Mouse (Mus musculus) MEL (cell line): ENCODE data around the gene Ctcf.

ENCODE experiments used
- CHD2 ChIP-seq: IDR thresholded peaks from 2 replicates; pipeline ENCODE4 v1.6.1; 2011; ENCODE audit warnings: low read length, improper control_type of control experiment
- CTCF ChIP-seq, 3 experiments: IDR thresholded peaks in 2 of 3; conservative IDR thresholded peaks in 1 of 3; 2 replicates each; pipeline ENCODE4 v1.5.1; 2011 to 2012; ENCODE audit warnings: low read length in 3 of 3, low read depth in 2 of 3, mild to moderate bottlenecking in 2 of 3, improper control_type of control experiment in 1 of 3, inconsistent platforms in 1 of 3, mixed read lengths in 1 of 3, moderate library complexity in 1 of 3; ENCODE audit not compliant: control insufficient read depth in 1 of 3, insufficient read depth in 1 of 3, poor library complexity in 1 of 3, severe bottlenecking in 1 of 3
- EP300 ChIP-seq, 2 experiments: IDR thresholded peaks; 2 replicates each; pipeline ENCODE4 v1.6.1; 2011; ENCODE audit warnings: improper control_type of control experiment in 2 of 2, low read length in 2 of 2, low read depth in 1 of 2, mild to moderate bottlenecking in 1 of 2
- HCFC1 ChIP-seq: IDR thresholded peaks from 2 replicates; pipeline ENCODE4 v1.6.1; 2012; ENCODE audit warnings: low read depth, mild to moderate bottlenecking, inconsistent platforms, low read length, improper control_type of control experiment, moderate library complexity
- JUND ChIP-seq: IDR thresholded peaks from 2 replicates; pipeline ENCODE4 v1.6.1; 2011; ENCODE audit warnings: low read depth, mild to moderate bottlenecking, improper control_type of control experiment, low read length
- KAT2A ChIP-seq: conservative IDR thresholded peaks from 2 replicates; pipeline ENCODE4 v1.6.1; 2012; ENCODE audit warnings: low read depth, low read length, improper control_type of control experiment, inconsistent platforms
- MAX ChIP-seq: IDR thresholded peaks from 2 replicates; pipeline ENCODE4 v1.6.1; 2011; ENCODE audit warnings: low read length, improper control_type of control experiment
- MAZ ChIP-seq: IDR thresholded peaks from 2 replicates; pipeline ENCODE4 v1.6.1; 2012; ENCODE audit warnings: low read depth, mild to moderate bottlenecking, inconsistent platforms, low read length, improper control_type of control experiment
- MYB ChIP-seq: IDR thresholded peaks from 2 replicates; pipeline ENCODE4 v1.6.1; 2011; ENCODE audit warnings: mild to moderate bottlenecking, low read depth, low read length, improper control_type of control experiment
- POLR2A ChIP-seq, 2 experiments: IDR thresholded peaks; 2 replicates each; pipeline ENCODE4 v1.6.1; 2011 to 2012; ENCODE audit warnings: low read length in 2 of 2, mild to moderate bottlenecking in 2 of 2, control low read depth in 1 of 2, improper control_type of control experiment in 1 of 2, low read depth in 1 of 2, moderate library complexity in 1 of 2; ENCODE audit not compliant: control insufficient read depth in 1 of 2, insufficient read depth in 1 of 2, poor library complexity in 1 of 2
- RAD21 ChIP-seq: IDR thresholded peaks from 2 replicates; pipeline ENCODE4 v1.6.1; 2011; ENCODE audit warnings: mild to moderate bottlenecking, low read depth, low read length, improper control_type of control experiment
- SIN3A ChIP-seq: IDR thresholded peaks from 2 replicates; pipeline ENCODE4 v1.6.1; 2012; ENCODE audit warnings: low read length, improper control_type of control experiment, inconsistent platforms

- no peak for TF ChIP-seq EP300 (IDR thresholded peaks at IDR 0.05; ENCODE audit: low read depth in 1 of 2, low read length in 2 of 2)
- no peak for TF ChIP-seq JUND
- TF ChIP-seq RAD21, result no peak
- TF ChIP-seq POLR2A (IDR thresholded peaks at IDR 0.05; ENCODE audit: control insufficient read depth in 1 of 2, insufficient read depth in 1 of 2, low read depth in 1 of 2, low read length in 2 of 2, poor library complexity in 1 of 2), result no peak
- TF ChIP-seq HCFC1, result no peak
- TF ChIP-seq MAZ, result no peak
- no peak for TF ChIP-seq MYB
- no peak for TF ChIP-seq MAX
- no peak for TF ChIP-seq KAT2A
- TF ChIP-seq SIN3A, result no peak
- no peak for TF ChIP-seq CHD2
- TF ChIP-seq CTCF (IDR thresholded peaks at IDR 0.05 in 2 of 3, conservative IDR thresholded peaks at IDR 0.05 in 1 of 3; ENCODE audit: control insufficient read depth in 1 of 3, insufficient read depth in 1 of 3, low read depth in 2 of 3, low read length in 3 of 3, poor library complexity in 1 of 3, severe bottlenecking in 1 of 3), result no peak
Measured at GRCm38 (mm10) chr8:105594451-105595242, 41.7 kb upstream of the Ctcf start.
